Mouse (Mus musculus): Measurements from ENCODE around the gene Elob.

The Elob gene

GRCm38 (mm10) chr17:23825591-23825990 lies 3.3 kb downstream of the Elob start:
- DNase-seq (ENCODE audit: low spot score in 2 of 2) = no peak

GRCm38 (mm10) chr17:23823614-23824013 lies 5.3 kb downstream of the Elob start:
- DNase-seq (ENCODE audit: low spot score in 2 of 2) = no peak

GRCm38 (mm10) chr17:23823018-23823417 lies 5.9 kb downstream of the Elob start:
- no peak for DNase-seq (ENCODE audit: low spot score in 2 of 2)

- no peak for DNase-seq (ENCODE audit: low spot score in 2 of 2)
Measured at GRCm38 (mm10) chr17:23822094-23822493, 6.8 kb downstream of the Elob start.

GRCm38 (mm10) chr17:23820731-23821130 lies 8.2 kb downstream of the Elob start:
- no peak for DNase-seq (ENCODE audit: low spot score in 2 of 2)

GRCm38 (mm10) chr17:23819235-23819634 lies 9.7 kb downstream of the Elob start:
- no peak for DNase-seq (ENCODE audit: low spot score in 2 of 2)

DNA sequence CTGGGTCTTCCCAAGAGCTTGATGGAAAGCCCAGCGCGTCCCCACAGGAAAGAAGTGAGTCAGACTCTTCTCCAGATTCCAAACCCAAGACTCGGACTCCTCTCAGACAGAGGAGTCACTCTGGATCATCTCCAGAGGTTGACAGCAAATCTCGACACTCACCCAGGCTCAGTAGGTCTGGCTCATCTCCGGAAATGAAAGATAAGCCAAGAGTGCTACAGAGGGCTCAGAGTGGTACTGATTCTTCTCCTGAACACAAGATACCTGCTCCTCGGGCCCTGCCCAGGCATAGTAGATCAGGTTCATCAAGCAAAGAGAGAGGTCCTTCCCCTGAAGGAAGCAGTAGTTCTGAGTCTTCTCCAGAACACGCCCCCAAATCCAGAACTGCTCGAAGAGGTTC lies 10.4 kb downstream of the Elob start:
- DNase-seq (ENCODE audit: low spot score in 2 of 2) = no peak

GRCm38 (mm10) chr17:23815641-23816040 lies 13.3 kb downstream of the Elob start:
- DNase-seq (ENCODE audit: low spot score in 2 of 2) = no peak

DNA sequence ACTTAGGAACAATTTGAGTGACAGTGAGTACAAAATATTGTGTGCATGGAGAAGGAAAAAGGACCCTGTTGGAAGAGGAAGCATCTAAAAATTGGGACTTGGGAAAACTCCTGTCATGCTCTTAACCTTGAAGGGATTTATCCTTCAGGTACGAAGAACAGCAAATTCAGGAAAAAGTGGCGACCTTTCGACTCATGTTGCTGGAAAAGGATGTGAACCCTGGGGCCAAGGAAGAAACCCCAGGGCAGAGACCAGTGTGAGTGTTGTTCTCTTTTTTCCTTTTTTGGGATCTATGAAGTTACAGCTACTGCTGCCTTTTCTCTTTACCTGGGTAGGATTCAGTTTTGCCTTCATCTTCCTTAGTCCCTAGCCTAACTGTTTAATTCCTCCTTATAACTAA lies 21.0 kb downstream of the Elob start:
- no peak for DNase-seq (ENCODE audit: low spot score in 2 of 2)

DNA sequence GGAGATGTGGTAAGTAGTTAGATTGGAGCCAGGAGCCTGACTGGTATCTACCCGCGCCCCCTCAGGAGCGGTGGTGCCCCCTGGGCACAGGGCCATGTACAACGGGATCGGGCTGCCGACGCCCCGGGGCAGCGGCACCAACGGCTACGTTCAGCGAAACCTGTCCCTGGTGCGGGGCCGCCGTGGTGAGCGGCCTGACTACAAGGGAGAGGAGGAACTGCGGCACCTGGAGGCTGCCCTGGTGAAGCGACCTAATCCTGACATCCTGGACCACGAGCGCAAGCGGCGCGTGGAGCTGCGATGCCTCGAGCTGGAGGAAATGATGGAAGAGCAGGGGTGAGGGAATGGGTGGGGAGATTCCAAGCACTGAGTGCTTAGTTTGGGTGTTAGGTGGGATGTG lies 22.1 kb downstream of the Elob start:
- no peak for DNase-seq (ENCODE audit: low spot score in 2 of 2)

DNA sequence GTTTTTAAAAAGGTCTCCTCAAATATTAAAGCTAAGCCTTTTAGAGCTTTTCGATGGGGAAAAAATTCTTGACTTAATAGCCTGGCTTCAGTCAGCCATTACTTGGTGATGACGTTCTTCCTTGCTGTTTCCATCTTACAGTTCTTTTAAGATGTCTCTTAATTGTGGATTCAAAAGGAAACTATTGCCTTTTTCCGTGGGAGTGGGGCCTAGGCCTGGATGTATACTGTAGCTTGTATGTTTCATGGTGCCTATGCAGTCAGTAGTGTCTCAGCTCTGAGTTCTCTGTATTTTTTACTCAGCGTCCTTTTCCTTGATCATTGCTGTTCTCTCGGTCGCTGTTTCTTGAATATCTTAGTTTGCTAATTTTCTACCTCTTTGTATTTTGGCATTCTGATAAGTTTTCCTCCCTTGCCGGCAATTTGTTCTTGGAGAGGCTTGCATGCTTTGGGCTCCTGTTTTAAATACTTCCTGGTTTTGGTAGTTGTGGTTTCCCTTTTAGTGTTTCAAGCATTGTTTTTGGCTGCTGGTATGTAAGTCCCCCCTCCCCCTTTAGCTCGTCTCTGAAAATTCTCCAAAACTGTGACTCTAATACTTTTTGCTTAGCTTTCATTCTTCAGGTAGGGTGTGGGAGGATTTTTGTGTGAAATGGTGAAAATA lies 24.4 kb downstream of the Elob start:
- no peak for DNase-seq (ENCODE audit: low spot score in 2 of 2)

DNA sequence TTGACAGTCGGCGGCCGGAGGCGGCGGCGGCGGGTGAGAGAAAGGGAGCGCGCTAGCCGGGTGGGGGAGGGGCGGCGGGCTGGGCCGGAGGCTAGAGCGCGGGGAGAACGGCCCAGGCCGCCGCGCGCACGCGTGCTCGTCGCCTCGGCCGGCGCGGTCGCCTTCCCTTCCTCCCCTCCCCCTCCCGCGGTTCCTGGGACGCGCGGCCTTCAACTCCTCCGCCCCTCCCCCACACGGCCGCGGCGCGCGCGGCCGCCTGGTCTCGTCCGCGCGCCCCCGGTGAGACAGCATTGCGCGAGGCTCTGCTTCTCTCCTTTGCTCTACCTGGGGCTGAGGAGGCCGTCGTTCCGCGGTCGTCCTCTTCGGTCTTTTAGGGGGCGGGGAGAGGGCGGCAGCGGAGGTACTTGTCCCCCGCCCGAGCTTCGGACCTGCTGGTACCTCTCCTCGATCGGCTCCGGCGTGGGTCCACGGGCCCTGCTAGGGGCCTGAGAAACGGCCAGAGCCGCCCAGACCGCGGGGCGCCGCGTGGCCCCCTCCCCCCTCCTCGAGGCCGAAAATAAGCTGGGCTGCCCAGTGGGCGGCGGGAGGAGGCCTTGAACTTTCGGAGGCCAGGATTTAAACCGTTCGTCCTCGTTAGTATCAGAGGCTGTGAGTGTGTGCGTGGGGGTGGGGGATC lies 25.4 kb downstream of the Elob start:
- peak; percentile 66 to 71 for DNase-seq (ENCODE audit: low spot score in 2 of 2)

GRCm38 (mm10) chr17:23802746-23803365 lies 26.1 kb downstream of the Elob start:
- peak; percentile 98 to 99 for DNase-seq (ENCODE audit: low spot score in 2 of 2)

- no peak for DNase-seq (ENCODE audit: low spot score in 2 of 2)
Measured at GRCm38 (mm10) chr17:23801627-23802026, 27.3 kb downstream of the Elob start.

DNA sequence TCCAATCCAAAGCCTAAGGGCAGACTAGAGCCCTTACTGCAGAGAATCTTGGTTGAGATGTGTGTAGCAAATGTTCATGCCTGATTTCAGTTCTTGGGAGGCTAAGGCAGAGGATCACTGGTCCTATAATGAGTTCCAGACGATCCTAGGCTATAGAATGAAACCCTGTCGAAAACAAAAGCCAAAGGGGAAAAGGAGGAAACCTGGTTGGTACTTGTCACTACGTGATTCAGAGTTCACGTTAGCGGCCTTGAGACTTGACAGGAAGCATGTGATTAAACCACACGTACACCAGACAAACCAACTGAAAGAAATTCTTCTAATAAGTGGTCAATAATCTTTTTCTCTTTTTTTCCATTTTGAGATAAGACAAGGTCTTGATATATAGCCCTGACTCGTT lies 31.6 kb downstream of the Elob start:
- DNase-seq (ENCODE audit: low spot score in 2 of 2) = no peak

DNA sequence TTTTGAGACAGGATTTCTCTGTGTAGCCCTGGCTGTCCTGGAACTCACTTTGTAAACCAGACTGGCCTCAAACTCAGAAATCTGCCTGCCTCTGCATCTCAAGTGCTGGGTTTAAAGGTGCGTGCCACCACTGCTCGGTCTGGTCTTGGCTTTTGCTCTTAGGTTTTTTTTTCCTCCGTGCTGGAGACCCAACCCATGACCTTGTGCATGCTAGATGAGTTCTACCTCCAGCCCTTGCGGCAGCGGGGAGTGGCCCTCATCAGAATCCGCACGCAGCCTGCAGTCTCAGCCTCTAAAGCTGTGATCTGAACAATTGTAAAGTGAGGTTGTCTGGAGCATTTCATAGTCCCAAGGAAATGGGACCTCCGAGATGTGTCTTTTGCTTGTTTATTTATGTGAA lies 33.6 kb downstream of the Elob start:
- DNase-seq (ENCODE audit: low spot score in 2 of 2) = no peak

DNA sequence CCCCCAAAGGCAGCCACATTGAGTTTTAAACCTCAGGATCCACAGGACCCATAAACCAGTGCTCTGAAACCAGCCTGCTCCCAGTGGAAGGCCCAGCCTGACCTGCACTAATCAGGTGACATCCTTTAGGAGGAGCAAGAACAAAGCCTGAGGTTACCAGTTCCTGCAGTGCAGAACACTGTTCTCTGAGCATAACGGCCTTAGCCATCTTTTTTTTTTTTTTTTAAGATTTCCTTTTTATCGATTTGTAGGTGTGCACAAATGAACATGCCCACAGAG lies 37.9 kb downstream of the Elob start:
- DNase-seq (ENCODE audit: low spot score in 2 of 2) = no peak

- DNase-seq (ENCODE audit: low spot score in 2 of 2) = peak in 1 of 2 experiments; percentile 43
Measured at GRCm38 (mm10) chr17:23790269-23791078, 38.5 kb downstream of the Elob start, which contains the start of gene Srrm2. Srrm2 (plus strand) TSS chr17:23790532.

- no peak for DNase-seq (ENCODE audit: low spot score in 2 of 2)
Measured at GRCm38 (mm10) chr17:23789749-23790268, 39.1 kb downstream of the Elob start.

GRCm38 (mm10) chr17:23788973-23789372 lies 40.0 kb downstream of the Elob start:
- no peak for DNase-seq (ENCODE audit: low spot score in 2 of 2)

DNA sequence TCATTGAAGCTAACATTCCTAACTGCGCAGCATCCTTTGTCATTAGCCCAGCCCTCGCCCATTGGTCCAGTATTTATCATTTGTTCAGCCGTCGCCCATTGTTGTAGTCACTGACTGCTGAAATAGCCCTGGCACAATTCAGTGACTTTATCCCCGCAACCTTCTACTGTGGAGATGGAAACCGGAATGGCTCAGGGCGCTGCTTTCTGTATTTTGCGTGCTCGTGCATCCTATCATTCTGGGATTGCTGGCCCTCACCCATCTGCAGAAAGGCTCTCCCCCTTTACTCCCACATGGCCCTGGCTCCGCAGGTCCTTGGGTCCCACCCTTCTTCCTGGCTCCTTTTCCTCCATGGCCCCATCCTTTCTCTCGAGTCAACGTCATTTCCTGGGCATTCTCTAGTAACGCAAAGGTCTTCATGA lies 42.4 kb downstream of the Elob start:
- no peak for DNase-seq (ENCODE audit: low spot score in 2 of 2)

All from frontal cortex, postnatal 10 days (tissue).